Mouse (Mus musculus): ENCODE results near the gene Slc25a16.

The Slc25a16 gene

GRCm38 (mm10) chr10:62993991-62994390 is 73.6 kb downstream of the Slc25a16 start:
- in situ Hi-C loops (cut with MboI, MseI): no loop called here
